Mouse (Mus musculus) c-Kit-positive CD71-negative TER-119-negative erythroid progenitor cells, embryonic 14.5 days (primary cell): ENCODE data around the gene Frrs1.

Experiments
- DNase-seq: peaks from one replicate; pipeline ENCODE4 v3.0.0-alpha.2; 2013; ENCODE audit warnings: low read depth

Gene Frrs1

GRCm38 (mm10) chr3:116914374-116914773 is 55.1 kb downstream of the Frrs1 start:
- DNase-seq: no peak

GRCm38 (mm10) chr3:116914931-116915330 is 55.7 kb downstream of the Frrs1 start:
- no peak for DNase-seq

DNA sequence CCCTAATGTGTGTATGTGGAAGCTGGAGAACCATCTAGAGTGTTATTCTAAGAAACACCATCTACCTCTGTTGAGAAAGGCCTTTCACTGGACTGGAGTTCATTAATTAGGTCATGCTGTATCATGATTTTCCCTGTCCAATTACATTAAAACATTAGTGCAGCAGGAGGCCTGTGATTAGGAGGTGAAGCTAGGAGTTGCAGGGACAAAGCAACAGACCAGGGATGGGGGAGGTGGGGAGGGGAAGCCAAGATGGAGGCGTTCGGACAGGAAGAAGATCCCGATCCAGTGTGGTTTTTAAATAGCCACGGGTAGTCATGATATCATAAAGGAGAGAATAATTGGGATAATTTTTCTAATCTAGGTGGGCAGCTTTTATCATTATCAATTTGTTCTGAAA is 57.8 kb downstream of the Frrs1 start:
- DNase-seq: no peak

DNA sequence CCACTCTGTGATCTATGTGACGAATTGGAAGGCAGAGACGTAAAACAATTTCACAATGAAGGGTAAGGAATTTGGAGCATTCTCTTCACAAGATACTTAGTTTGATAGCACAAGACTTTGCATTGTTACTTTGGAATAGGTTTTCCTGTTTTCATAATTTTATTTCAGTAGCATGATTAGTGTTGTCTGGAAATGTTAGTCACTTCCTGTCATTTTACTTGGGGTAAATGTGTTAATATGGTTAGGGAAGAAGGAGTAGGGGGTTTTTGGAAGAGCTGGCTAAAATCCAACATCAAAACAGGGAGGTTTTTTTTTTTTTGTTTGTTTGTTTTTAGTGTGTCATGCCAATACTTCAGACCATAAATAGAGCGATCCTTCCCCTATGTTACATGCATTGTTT is 62.3 kb downstream of the Frrs1 start:
- no peak for DNase-seq

- DNase-seq: no peak
Measured at GRCm38 (mm10) chr3:116923042-116923441, 63.8 kb downstream of the Frrs1 start.

DNA sequence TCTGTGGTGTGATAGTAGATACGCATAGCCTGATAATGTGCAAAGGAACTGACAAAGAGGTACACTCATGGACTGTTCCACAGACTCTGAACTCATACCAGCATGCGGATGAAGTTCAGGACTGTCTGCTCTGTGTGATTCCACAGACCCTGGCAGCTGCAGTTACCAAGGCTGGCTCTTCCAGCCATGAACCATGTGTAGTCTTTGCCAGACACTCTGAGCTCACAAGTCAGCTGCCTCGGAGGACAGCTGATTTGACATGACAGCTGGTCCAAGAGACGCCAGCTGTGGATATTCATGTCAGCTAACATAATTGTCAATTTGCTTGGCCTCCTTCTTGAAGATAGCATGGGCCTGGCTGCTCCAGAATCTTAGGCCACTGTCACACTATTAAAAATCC is 69.7 kb downstream of the Frrs1 start:
- no peak for DNase-seq

DNA sequence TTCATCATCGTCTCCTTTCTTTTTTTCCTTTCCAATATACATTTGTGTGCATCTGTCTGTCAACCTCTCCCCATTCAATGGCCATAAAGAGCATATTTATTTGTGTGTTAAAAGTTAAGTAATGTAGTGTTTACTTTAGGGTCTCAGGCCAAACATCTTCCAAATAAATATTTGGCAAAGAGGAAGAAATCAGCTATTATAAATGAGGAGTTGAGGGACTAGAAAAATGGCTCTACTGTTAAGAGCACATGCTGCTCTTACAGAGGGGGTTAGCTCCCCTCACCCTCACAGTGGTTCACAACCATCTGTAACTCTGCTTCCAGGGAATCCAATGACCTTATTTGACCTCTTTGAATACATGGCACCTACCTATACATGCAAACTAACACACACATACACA is 73.9 kb downstream of the Frrs1 start:
- no peak for DNase-seq

- DNase-seq: no peak
Measured at GRCm38 (mm10) chr3:116936934-116937691, 77.8 kb downstream of the Frrs1 start.

GRCm38 (mm10) chr3:116940804-116941558 is 81.7 kb downstream of the Frrs1 start:
- DNase-seq: no peak

DNA sequence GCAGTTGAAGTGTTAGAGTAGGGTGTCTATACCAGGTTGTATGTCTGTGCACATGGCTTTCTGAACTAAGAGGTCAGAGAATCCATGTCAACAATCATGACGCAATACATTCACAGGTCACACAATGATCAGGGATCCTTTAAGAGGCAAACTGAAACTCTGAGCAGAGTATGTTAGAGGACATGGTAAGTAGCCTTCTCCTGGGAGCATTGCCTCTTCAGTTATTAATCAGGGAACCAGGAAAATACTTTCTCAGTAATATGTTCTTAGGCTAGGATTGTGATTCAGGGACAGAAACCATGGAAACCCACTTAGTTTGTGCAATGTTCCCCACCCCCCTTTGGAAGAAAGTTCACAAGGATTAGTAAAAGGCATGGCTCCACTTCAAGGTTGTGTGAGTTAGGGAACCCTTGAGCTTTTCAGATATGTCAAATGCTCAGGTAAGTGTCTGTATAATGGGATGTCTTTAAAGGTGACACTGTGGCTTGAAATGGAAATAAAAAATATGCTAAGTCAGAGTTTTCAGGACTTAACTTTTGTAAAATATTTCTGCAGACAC is 82.4 kb downstream of the Frrs1 start:
- DNase-seq: no peak

DNA sequence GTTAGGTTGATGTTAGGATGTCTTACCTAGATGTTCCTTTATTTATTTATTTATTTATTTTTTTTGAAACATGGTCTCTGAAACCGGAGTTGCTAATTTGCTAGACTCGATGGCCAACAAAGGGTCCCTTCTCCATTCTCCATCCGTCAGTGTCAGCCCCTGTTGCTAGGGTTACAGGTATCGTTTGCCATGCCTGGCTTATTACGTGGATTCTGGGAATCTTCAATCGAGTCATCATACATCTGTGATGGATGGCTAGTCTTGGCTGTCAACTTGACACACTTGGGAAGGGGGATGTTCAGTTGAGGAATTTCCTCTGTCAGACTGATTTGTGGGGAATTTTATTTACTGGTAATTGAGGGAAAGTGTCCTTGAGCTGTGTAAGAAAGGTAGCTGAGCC is 83.5 kb downstream of the Frrs1 start:
- DNase-seq: no peak

DNA sequence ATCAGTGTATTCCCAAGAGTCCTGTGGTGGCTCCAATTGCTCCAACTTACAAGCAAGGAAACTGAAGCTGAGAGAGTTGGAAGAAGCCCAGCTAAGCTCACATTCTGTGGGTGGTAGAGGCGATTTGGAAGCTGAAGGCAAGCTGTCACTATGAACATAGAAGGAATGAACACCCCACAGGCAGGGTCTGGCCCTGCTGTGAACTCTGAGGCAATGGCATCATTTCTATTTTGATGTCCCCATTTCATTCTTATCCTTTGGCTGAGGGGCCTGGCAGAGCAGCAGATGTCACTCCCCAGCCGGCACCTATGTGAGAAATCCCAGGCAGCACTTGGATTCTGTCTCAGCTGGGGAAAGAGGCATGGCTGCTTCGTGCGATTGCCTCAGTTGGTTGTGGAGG is 84.2 kb downstream of the Frrs1 start:
- no peak for DNase-seq

- no peak for DNase-seq
Measured at GRCm38 (mm10) chr3:116946476-116946875, 87.2 kb downstream of the Frrs1 start.

DNA sequence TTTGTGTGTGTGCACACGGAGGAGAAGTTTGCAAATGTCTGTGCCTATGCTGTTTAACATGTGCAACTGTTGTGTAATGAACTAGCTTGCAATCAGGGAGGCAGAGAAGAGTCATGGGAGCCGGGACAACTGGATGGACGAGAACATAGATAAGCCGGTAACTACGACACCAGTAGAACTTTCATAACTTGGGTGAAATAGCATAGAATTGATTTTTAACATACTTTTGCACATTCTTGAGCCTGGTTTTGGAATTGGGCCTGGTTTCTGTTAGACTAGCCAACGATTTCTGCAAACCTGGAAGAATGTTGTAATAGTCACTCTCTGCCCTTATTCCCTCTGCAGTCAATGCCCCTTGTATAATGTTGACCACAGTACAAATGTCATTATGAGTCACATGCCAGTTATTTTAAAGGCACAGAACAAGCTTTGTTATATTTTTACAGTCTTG is 91.4 kb downstream of the Frrs1 start:
- DNase-seq: no peak

DNA sequence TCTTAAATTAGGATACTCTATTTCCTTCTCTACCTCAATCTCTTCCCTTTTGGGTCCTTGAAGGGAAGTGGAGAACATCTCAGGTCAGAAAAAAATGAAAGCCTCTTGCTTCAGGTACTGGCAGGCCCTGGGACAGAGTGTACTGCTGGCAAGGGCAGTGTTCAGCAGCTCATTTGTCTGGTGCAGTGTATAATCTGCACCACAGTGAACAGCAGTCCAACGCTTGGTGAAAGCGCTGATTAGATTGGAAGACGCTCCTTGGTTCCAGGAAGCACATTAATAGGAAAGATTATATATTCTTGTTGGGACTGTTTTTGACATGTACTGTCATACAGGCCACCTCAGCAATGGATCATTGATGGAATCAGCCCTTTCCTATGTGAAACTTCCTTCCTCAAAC is 92.2 kb downstream of the Frrs1 start:
- no peak for DNase-seq

DNA sequence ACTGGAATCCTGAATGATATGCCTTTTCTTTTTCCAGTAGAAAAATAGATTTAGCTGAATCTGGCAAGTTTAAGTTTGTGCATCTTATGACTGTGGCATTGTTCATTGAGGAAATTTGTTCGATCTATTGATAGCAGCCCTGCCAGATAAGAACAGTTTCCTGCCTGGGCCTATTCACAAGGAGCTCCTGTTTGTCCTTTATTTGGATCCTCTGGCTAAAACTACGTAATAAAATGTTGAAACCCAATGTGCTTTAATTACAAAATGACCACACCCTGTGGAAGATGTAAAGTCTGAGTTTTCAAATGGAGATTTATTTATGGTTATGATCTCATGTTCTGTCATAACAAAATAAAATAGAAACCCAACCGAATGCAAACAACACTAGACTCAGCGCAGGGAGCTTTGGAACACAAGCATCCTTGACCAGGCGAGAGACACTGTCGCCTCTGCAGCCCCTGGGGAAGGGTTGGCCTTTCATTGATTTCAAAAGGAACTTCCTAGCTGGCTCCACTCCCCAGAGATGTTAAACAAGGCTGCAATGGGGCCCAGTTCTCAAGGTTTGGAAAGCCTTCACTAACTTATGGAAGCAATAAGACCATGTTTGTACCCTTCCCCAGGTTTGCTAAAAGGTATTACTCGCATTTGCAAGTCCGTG is 93.1 kb downstream of the Frrs1 start:
- no peak for DNase-seq

DNA sequence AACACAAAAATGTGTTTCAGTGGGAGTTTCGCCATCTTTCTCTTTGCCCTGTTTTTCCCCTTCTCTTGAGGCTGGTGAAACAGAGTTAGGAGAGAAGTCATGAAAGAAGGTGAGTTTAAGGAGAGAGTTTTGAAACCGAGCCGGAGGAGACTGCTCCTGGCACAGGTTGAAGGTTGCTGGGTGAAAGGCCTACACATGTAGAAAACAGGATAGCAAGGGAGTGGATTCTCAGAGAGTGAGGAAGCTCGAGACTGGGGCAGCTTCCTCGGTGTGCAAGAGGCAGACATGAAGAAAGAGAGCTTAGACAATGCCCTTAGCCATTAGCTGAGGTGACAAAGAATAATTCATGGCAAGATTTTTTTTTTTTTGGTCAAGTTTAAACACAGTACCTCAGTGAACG is 94.1 kb downstream of the Frrs1 start:
- no peak for DNase-seq

GRCm38 (mm10) chr3:116955061-116955460 is 95.8 kb downstream of the Frrs1 start:
- no peak for DNase-seq
